Mouse (Mus musculus) skeletal muscle tissue, adult 2 months (tissue): Measurements from ENCODE around the gene Gpr155.

ENCODE experiments used
- DNase-seq: peaks from one replicate; pipeline ENCODE4 v3.0.0-alpha.2; 2012; ENCODE audit warnings: low read depth, low spot score

Gpr155 gene

GRCm38 (mm10) chr2:73386356-73387046 lies at the start of gene Gpr155:
Gene Gpr155, minus strand, starts transcription at chr2:73386572.
- peak; percentile 100 for DNase-seq

GRCm38 (mm10) chr2:73435847-73436246 lies 49.5 kb upstream of the Gpr155 start:
- DNase-seq: no peak

- DNase-seq: peak; percentile 53
Observed at GRCm38 (mm10) chr2:73431959-73432396, 45.6 kb upstream of the Gpr155 start.

- peak; percentile 79 for DNase-seq
Observed at GRCm38 (mm10) chr2:73428803-73429468, 42.6 kb upstream of the Gpr155 start.

- no peak for DNase-seq
Observed at GRCm38 (mm10) chr2:73427293-73427692, 40.9 kb upstream of the Gpr155 start.

GRCm38 (mm10) chr2:73425822-73426221 lies 39.5 kb upstream of the Gpr155 start:
- no peak for DNase-seq

- DNase-seq: no peak
Observed at GRCm38 (mm10) chr2:73419730-73420129, 33.4 kb upstream of the Gpr155 start.

GRCm38 (mm10) chr2:73419285-73419684 lies 32.9 kb upstream of the Gpr155 start:
- peak; percentile 22 for DNase-seq

GRCm38 (mm10) chr2:73415892-73416291 lies 29.5 kb upstream of the Gpr155 start:
- no peak for DNase-seq

GRCm38 (mm10) chr2:73410076-73410475 lies 23.7 kb upstream of the Gpr155 start:
- no peak for DNase-seq

- DNase-seq: no peak
Observed at GRCm38 (mm10) chr2:73407662-73408061, 21.3 kb upstream of the Gpr155 start.

GRCm38 (mm10) chr2:73406336-73406915 lies 20.1 kb upstream of the Gpr155 start:
- DNase-seq: no peak

GRCm38 (mm10) chr2:73404980-73405379 lies 18.6 kb upstream of the Gpr155 start:
- DNase-seq: no peak

- DNase-seq: no peak
Observed at GRCm38 (mm10) chr2:73404442-73404841, 18.1 kb upstream of the Gpr155 start.

- no peak for DNase-seq
Observed at GRCm38 (mm10) chr2:73403385-73404013, 17.1 kb upstream of the Gpr155 start.

- DNase-seq: no peak
Observed at GRCm38 (mm10) chr2:73401689-73402088, 15.3 kb upstream of the Gpr155 start.

GRCm38 (mm10) chr2:73397476-73397875 lies 11.1 kb upstream of the Gpr155 start:
- DNase-seq: no peak

- DNase-seq: no peak
Observed at GRCm38 (mm10) chr2:73396828-73397325, 10.5 kb upstream of the Gpr155 start.

GRCm38 (mm10) chr2:73395516-73395915 lies 9.1 kb upstream of the Gpr155 start:
- DNase-seq: no peak

GRCm38 (mm10) chr2:73394476-73394875 lies 8.1 kb upstream of the Gpr155 start:
- no peak for DNase-seq

GRCm38 (mm10) chr2:73392772-73393171 lies 6.4 kb upstream of the Gpr155 start:
- no peak for DNase-seq

GRCm38 (mm10) chr2:73389951-73390350 lies 3.6 kb upstream of the Gpr155 start:
- no peak for DNase-seq
